Mouse (Mus musculus) effector memory CD4-positive, alpha-beta T cell, adult 7 months (primary cell): Measurements from ENCODE around the gene Mymx. TPM values are rescaled to one million over a fixed set of nuclear protein-coding genes. Genes with fewer than 3 reads are reported as not detected.

Experiments
- polyA plus RNA-seq: library from polyadenylated mRNA; unstranded; fragments of 100-300 nt; shearing (Covaris generic); gene quantifications from one replicate; pipeline ENCODE4 v1.2.1, GENCODE M21; 2017

Gene Mymx
- not detected for polyA plus RNA-seq

GRCm38 (mm10) chr17:45601877-45602304 lies at the start of gene Mymx:
Gene Mymx, minus strand, starts transcription at chr17:45602102.

GRCm38 (mm10) chr17:45599446-45600242 lies 2.3 kb downstream of the Mymx start, which contains the start of gene Slc29a1:
Gene Slc29a1, minus strand, starts transcription at chr17:45599606.

GRCm38 (mm10) chr17:45573087-45573779 lies 28.7 kb downstream of the Mymx start, which contains the start of gene Hsp90ab1:
Gene Hsp90ab1, minus strand, starts transcription at chr17:45573271.

GRCm38 (mm10) chr17:45563655-45564530 lies 38.0 kb downstream of the Mymx start, which contains the start of gene Slc35b2:
Gene Slc35b2, plus strand, starts transcription at chr17:45563874.

GRCm38 (mm10) chr17:45555452-45556106 lies 46.3 kb downstream of the Mymx start, which contains the start of gene Nfkbie:
Gene Nfkbie, plus strand, starts transcription at chr17:45555703.

Other genes with a start within 250 kb of the Mymx start
- 72.2 TPM for gene Cdc5l, start 168.4 kb downstream of the Mymx start, polyA plus RNA-seq
- gene Spats1, start 126.7 kb downstream of the Mymx start, polyA plus RNA-seq, result 0.63 TPM
- 10.4 TPM for gene Aars2, start 95.3 kb downstream of the Mymx start, polyA plus RNA-seq
- not detected for gene Tcte1, start 78.7 kb downstream of the Mymx start, polyA plus RNA-seq
- 0.23 TPM for gene Tmem151b, start 52.4 kb downstream of the Mymx start, polyA plus RNA-seq
- 166 TPM for gene Nfkbie, start 46.4 kb downstream of the Mymx start, polyA plus RNA-seq
- gene Slc35b2, start 38.2 kb downstream of the Mymx start, polyA plus RNA-seq, result 55.5 TPM
- gene Hsp90ab1, start 28.8 kb downstream of the Mymx start, polyA plus RNA-seq, result 1,673 TPM
- 43.1 TPM for gene Slc29a1, start 2.5 kb downstream of the Mymx start, polyA plus RNA-seq
- gene Capn11, start 57.2 kb upstream of the Mymx start, polyA plus RNA-seq, result 0.80 TPM
- gene Mrpl14, start 84.2 kb upstream of the Mymx start, polyA plus RNA-seq, result 37.2 TPM
- gene Tmem63b, start 84.8 kb upstream of the Mymx start, polyA plus RNA-seq, result 13.8 TPM
- not detected for gene 1600014C23Rik, start 131.7 kb upstream of the Mymx start, polyA plus RNA-seq